Mouse (Mus musculus) lung, adult 2 months (tissue): ENCODE measurements around the gene Hist1h2bc.

ENCODE experiments used
- CTCF ChIP-seq: fragments of 200-500 bp; IDR thresholded peaks from 2 replicates; pipeline ENCODE4 v1.5.1; 2011; ENCODE audit warnings: mild to moderate bottlenecking, low read length, control low read depth; ENCODE audit not compliant: insufficient read depth
- POLR2A ChIP-seq: fragments of 200-500 bp; IDR thresholded peaks from 2 replicates; pipeline ENCODE4 v1.6.1; 2011; ENCODE audit warnings: low read depth, mild to moderate bottlenecking, control low read depth, low read length, borderline replicate concordance; ENCODE audit errors: extremely low read depth

DNA sequence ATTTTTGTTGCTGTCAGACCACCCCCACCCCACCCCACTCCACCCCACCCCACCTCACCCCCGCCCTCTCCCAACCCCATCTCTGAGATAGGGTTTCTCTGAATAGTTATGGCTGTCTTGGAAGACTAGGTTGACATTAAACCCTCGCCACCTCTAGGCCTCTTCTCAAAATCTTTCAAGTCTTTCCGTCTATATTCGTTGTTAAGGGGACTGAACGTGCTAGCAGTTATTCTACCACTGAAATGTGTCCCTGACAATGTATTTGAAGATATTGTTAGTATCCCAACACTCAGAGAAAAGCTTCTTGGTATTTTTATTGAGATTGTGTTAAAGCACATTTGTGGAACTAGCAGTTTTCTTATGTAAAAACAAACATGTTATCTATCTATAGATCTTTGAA lies 56.9 kb downstream of the Hist1h2bc start:
- TF ChIP-seq CTCF (no peak), POLR2A (no peak)
